11 mouse cellular contexts compared by ENCODE assay signal in the genomic region with DNA sequence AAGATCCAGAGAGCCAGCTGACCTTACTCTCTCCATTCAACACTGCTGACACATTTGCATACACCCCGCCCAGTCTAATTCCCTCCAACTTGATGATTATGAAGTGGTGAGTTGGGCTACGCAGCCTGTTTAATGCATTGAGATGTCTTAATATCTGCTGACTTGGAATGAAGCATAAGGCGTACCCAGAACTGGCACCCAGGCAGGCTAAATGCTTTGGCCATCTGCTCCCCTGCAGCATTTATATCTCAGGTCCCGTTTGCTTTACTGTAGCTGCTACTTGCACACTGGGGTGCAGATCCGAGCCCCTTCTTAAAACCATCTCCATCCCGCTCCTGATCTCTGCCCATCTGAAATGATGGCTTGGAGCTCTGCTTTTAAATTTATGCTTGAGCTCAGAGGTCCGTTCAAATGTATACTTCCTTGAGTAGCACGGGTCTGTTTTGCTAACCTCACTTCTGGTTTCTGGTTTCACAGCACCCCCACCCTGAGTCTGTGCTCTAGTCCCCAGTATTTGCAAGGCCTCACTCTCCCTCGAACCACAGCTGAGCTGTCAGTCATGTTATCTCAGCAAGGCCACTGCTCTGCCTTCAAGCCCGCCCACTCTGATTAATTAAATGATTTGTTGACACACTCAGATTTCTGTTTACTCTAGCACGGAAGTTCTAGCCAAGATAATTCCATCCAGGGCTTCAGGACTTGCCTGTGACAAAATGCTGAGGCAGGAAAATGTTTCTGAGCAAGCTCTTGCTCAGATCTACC. TPM values are rescaled to one million over a fixed set of nuclear protein-coding genes. Genes with fewer than 3 reads are reported as not detected.
A peak's percentile ranks its signal among the peaks of the same experiment; 100 is the strongest.
DNase-seq lines count a peak whose midpoint lies in the region; ATAC-seq and TF ChIP-seq lines count a peak whose summit lies in the region.
"Had no signal": no experiment of that assay in that cellular context is flagged by ENCODE, and none has a peak within 500 bp of the region (broad histone marks: within the 10 kb centered on the region; RNA-seq: fewer than 3 reads in every experiment).

No protein-coding gene starts in this region.

- no peaks in the 10 kb centered on the region for H3K36me3 ChIP-seq in heart, embryonic 10.5 days
- H3K36me3 ChIP-seq in embryonic facial prominence, embryonic 12.5 days, result no peaks in the 10 kb centered on the region
- H3K36me3 ChIP-seq in lung, embryonic 14.5 days (ENCODE audit: insufficient read depth), result no peaks in the 10 kb centered on the region
- H3K36me3 ChIP-seq: embryonic facial prominence, embryonic 15.5 days; neural tube, embryonic 12.5 days had no signal

- H3K27ac ChIP-seq in heart, embryonic 10.5 days, result no peak overlapping the region
- no peak overlapping the region for H3K27ac ChIP-seq in embryonic facial prominence, embryonic 12.5 days
- H3K27ac ChIP-seq in lung, embryonic 14.5 days (ENCODE audit: low read depth), result peak overlapping the region; percentile 70
- H3K27ac ChIP-seq: embryonic facial prominence, embryonic 15.5 days; neural tube, embryonic 12.5 days had no signal

- H3K4me2 ChIP-seq in embryonic facial prominence, embryonic 12.5 days (replicated peaks), result no peak overlapping the region
- no peak overlapping the region for H3K4me2 ChIP-seq in lung, embryonic 14.5 days
- H3K4me2 ChIP-seq: embryonic facial prominence, embryonic 15.5 days; neural tube, embryonic 12.5 days had no signal

- no peak overlapping the region for H3K9ac ChIP-seq in embryonic facial prominence, embryonic 12.5 days
- H3K9ac ChIP-seq in lung, embryonic 14.5 days, result no peak overlapping the region
- H3K9ac ChIP-seq: embryonic facial prominence, embryonic 15.5 days; neural tube, embryonic 12.5 days had no signal

- peaks cover 19% of the 10 kb centered on the region for H3K4me1 ChIP-seq in heart, embryonic 10.5 days
- H3K4me1 ChIP-seq in embryonic facial prominence, embryonic 12.5 days, result peaks cover 17% of the 10 kb centered on the region
- H3K4me1 ChIP-seq in lung, embryonic 14.5 days (ENCODE audit: insufficient read depth), result peaks cover 17% of the 10 kb centered on the region

- intact Hi-C loops in heart, postnatal 14 days (cut with DNase I), result no loop called here

- DNase-seq in heart, embryonic 10.5 days (ENCODE audit: low spot score), result peak; percentile 45
- DNase-seq in heart, postnatal 14 days, result no peak
- DNase-seq in adipocyte (ENCODE audit: low spot score), result peak; percentile 37
- DNase-seq in lung, embryonic 14.5 days, result peak; percentile 87
- DNase-seq in right cerebral cortex, postnatal 25 days, result no peak
- no peak for DNase-seq in urinary bladder, postnatal 4 days (ENCODE audit: low spot score in 2 of 2)

- no peaks in the 10 kb centered on the region for H3K9me3 ChIP-seq in heart, embryonic 10.5 days
- 0 out of 2 replicates have a peak, but pooled peaks cover 2% of the 10 kb centered on the region for H3K9me3 ChIP-seq in embryonic facial prominence, embryonic 12.5 days
- H3K9me3 ChIP-seq in lung, embryonic 14.5 days (ENCODE audit: low read depth, low read length), result no peaks in the 10 kb centered on the region
- H3K9me3 ChIP-seq: embryonic facial prominence, embryonic 15.5 days; neural tube, embryonic 12.5 days had no signal

- ATAC-seq in embryonic facial prominence, embryonic 12.5 days (ENCODE audit: insufficient number of reproducible peaks, insufficient read depth, low FRiP score, low TSS enrichment), result 0 out of 2 replicates have a peak, but pooled peaks have one; percentile 44
- ATAC-seq in lung, embryonic 14.5 days (ENCODE audit: insufficient read depth), result peak; percentile 86
- no peak for ATAC-seq in erythroblast, adult 5-6 weeks (replicated peaks; ENCODE audit: low FRiP score, poor library complexity, severe bottlenecking)

- 51% methylated on average over 11 of the region's 11 CpGs for WGBS in heart, embryonic 10.5 days
- WGBS in embryonic facial prominence, embryonic 12.5 days, result 49% methylated on average over 11 of the region's 11 CpGs
- 26% methylated on average over 11 of the region's 11 CpGs for WGBS in lung, embryonic 14.5 days

- H3K4me3 ChIP-seq in heart, embryonic 10.5 days, result no peak overlapping the region
- H3K4me3 ChIP-seq in embryonic facial prominence, embryonic 12.5 days, result no peak overlapping the region
- H3K4me3 ChIP-seq in lung, embryonic 14.5 days (ENCODE audit: low read depth, low read length), result no peak overlapping the region
- H3K4me3 ChIP-seq: embryonic facial prominence, embryonic 15.5 days; neural tube, embryonic 12.5 days had no signal

- H3K27me3 ChIP-seq in heart, embryonic 10.5 days (ENCODE audit: insufficient read depth, poor library complexity, severe bottlenecking), result no peaks in the 10 kb centered on the region
- no peaks in the 10 kb centered on the region for H3K27me3 ChIP-seq in embryonic facial prominence, embryonic 12.5 days
- no peaks in the 10 kb centered on the region for H3K27me3 ChIP-seq in lung, embryonic 14.5 days (ENCODE audit: insufficient read depth, low read length)
- H3K27me3 ChIP-seq: embryonic facial prominence, embryonic 15.5 days; neural tube, embryonic 12.5 days had no signal

- no peak for TF ChIP-seq CTCF in lung, embryonic 14.5 days (IDR thresholded peaks at IDR 0.05; ENCODE audit: low read depth)

RNA-seq across cellular contexts. Expression of gene Lmntd1, which starts 15.1 kb away (rescaled TPM):
- polyA plus RNA-seq in heart, embryonic 10.5 days (2016; fragmentation: Nextera tagmentation; extraction: Ambion mirVana), result 2.3 and 3.6 TPM in 2 replicates
- total RNA-seq in heart, postnatal 14 days (2021), result 1 to 10 TPM in 1 of 2 experiments, under 1 TPM in 1; 0.59 to 1.4 TPM
- 0.19 and 0.29 TPM in 2 replicates for polyA plus RNA-seq in embryonic facial prominence, embryonic 12.5 days (2016; fragmentation: Nextera tagmentation; extraction: Ambion mirVana)
- polyA plus RNA-seq in lung, embryonic 14.5 days (2014; fragmentation: Nextera tagmentation; extraction: Ambion mirVana), result 0.29 and 1.0 TPM in 2 replicates
- total RNA-seq in erythroblast, adult 5-6 weeks (2015; ENCODE audit: low replicate concordance), result not detected in 2 replicates
- not detected in 2 replicates for total RNA-seq in erythroblast, adult 5-6 weeks (2017; ENCODE audit: low replicate concordance)

RNA-seq across cellular contexts. Expression of gene Tuba3b, which starts 16.6 kb away (rescaled TPM):
- polyA plus RNA-seq in heart, embryonic 10.5 days (2016; fragmentation: Nextera tagmentation; extraction: Ambion mirVana), result 0.08 TPM in 1 of 2 replicates, not detected in the other
- total RNA-seq in heart, postnatal 14 days (2021), result under 1 TPM; 0.14 to 0.20 TPM
- not detected in 2 replicates for polyA plus RNA-seq in embryonic facial prominence, embryonic 12.5 days (2016; fragmentation: Nextera tagmentation; extraction: Ambion mirVana)
- polyA plus RNA-seq in lung, embryonic 14.5 days (2014; fragmentation: Nextera tagmentation; extraction: Ambion mirVana), result not detected in 2 replicates
- total RNA-seq in erythroblast, adult 5-6 weeks (2015; ENCODE audit: low replicate concordance), result not detected in 2 replicates
- not detected in 2 replicates for total RNA-seq in erythroblast, adult 5-6 weeks (2017; ENCODE audit: low replicate concordance)
- total RNA-seq: layer of hippocampus, adult 18-20 months had no signal
- polyA plus RNA-seq: embryonic facial prominence, embryonic 15.5 days; neural tube, embryonic 12.5 days had no signal

Comparison
In these comparisons a context has a peak if more than half of its experiments do, and no peak if none do; other contexts are left out.
1. DNase-seq: peak in heart, embryonic 10.5 days (single experiment), adipocyte (single experiment) and lung, embryonic 14.5 days (single experiment); none in heart, postnatal 14 days (0 of 2), right cerebral cortex, postnatal 25 days (single experiment) and urinary bladder, postnatal 4 days (0 of 2).